Mouse (Mus musculus) heart, embryonic 16.5 days (tissue): ENCODE measurements around the gene Top3b. TPM values are rescaled to one million over a fixed set of nuclear protein-coding genes. Genes with fewer than 3 reads are reported as not detected.
"Not testable (repeated sequence)": the region's sequence is repeated elsewhere in the genome, so short reads cannot be mapped to it uniquely, and the experiment has no call there.

Experiments
- ATAC-seq: fragments of 200-750 bp; cut with Nextera tagmentation; replicated peaks from 2 replicates; pipeline ENCODE4 v1.8.0; 2017; ENCODE audit warnings: moderate number of reproducible peaks; ENCODE audit not compliant: insufficient read depth, low FRiP score; ENCODE audit errors: extremely low read depth
- H3K27ac ChIP-seq: fragments of 300-500 bp; sonication (generic); 2 replicates; pipeline ENCODE4 v1.5.1; 2014; ENCODE audit warnings: mild to moderate bottlenecking, low read length, control low read depth, moderate library complexity
- H3K27me3 ChIP-seq: fragments of 300-500 bp; sonication (generic); 2 replicates; pipeline ENCODE4 v1.6.1; 2014; ENCODE audit warnings: low read length, mixed read lengths; ENCODE audit not compliant: control insufficient read depth, insufficient read depth
- H3K36me3 ChIP-seq: fragments of 300-500 bp; sonication (generic); 2 replicates; pipeline ENCODE4 v1.6.1; 2014; ENCODE audit not compliant: control insufficient read depth, insufficient read depth
- H3K4me1 ChIP-seq: fragments of 300-500 bp; sonication (generic); 2 replicates; pipeline ENCODE4 v1.6.1; 2014; ENCODE audit warnings: low read length, mixed read lengths; ENCODE audit not compliant: control insufficient read depth, insufficient read depth
- H3K4me2 ChIP-seq: fragments of 300-500 bp; sonication (generic); 2 replicates; pipeline ENCODE4 v1.6.1; 2014; ENCODE audit warnings: low read depth, mild to moderate bottlenecking, control low read depth, low read length
- H3K4me3 ChIP-seq: fragments of 300-500 bp; sonication (generic); 2 replicates; pipeline ENCODE4 v1.5.1; 2014; ENCODE audit warnings: mild to moderate bottlenecking, control low read depth, low read length
- H3K9ac ChIP-seq: fragments of 300-500 bp; sonication (generic); 2 replicates; pipeline ENCODE4 v1.6.1; 2014; ENCODE audit warnings: low read length, control low read depth
- H3K9me3 ChIP-seq: fragments of 300-500 bp; sonication (generic); replicated peaks from 2 replicates; pipeline ENCODE4 v1.6.1; 2016; ENCODE audit warnings: low read length; ENCODE audit not compliant: control insufficient read depth
- WGBS: fragments of 180-500 bp; shearing (Covaris S2); extraction: QIAGEN DNeasy Blood & Tissue Kit; methylation state at CpG from one replicate; pipeline ENCODE4 v1.1.7; 2014; 5-methylcytosine and 5-hydroxymethylcytosine counted together
- polyA plus RNA-seq: library from polyadenylated mRNA; unstranded; fragments of >200 nt; fragmentation: Nextera tagmentation; extraction: Ambion mirVana; gene quantifications from 2 replicates; pipeline ENCODE4 v1.2.1, GENCODE M21; 2015

Top3b gene
- polyA plus RNA-seq, 1 experiment from 2014 or later = 45.1 TPM

DNA sequence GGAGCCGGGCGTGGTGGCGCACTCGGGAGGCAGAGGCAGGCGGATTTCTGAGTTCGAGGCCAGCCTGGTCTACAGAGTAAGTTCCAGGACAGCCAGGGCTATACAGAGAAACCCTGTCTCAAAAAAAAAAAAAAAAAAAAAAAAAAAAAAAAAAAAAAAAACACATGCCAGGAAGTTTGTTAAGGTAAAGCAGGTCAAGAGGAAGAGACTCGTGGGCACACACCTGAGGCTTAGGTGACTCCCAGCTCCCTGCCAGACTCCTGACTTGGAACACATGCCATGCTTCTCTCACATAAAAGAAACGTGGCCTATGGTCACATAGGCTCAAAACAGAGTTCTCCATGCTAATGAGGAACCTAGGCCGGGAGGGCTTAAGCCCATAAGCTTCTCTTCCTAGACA is 14.5 kb upstream of the Top3b start:
- not testable (repeated sequence) for H3K9ac ChIP-seq, H3K27ac ChIP-seq, H3K4me2 ChIP-seq, ATAC-seq, H3K9me3 ChIP-seq, H3K4me1 ChIP-seq, H3K4me3 ChIP-seq, H3K27me3 ChIP-seq, H3K36me3 ChIP-seq
- WGBS = 83% methylated on average over 9 of the region's 9 CpGs

DNA sequence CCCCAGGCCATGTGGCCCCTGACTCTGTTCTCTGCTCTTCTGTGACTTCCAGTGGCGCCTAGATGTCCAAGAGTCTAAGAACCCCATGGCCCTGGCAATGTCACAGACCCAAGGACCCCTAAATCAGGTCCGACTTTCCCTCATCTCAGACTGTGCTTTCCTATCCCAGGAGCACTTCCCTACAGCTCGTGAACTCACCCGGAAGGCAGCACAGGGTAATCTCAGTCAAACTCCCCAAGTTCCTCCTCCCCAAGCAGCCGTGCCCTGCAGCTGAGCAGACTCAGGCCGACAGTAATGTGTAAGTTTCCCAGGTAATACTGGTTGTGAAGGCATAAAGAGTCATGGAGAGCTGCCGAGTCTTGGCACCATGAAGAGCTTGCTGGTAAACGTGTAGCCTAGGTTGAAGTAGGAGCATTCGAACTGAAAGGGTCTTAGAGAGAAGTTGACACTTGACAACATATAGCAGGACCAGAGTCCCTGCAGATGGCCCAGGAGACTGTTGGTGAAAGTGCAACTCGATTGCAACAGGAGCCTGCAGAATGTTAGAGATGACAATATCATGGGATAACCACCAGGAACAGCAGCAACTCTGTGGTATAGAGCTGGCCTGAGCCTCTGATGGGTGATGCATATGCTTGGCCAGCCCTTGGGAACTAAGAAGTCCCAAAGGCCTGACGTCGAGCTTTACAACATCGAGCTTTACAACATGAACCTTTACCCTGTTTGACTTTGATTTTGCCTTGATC is 13.6 kb upstream of the Top3b start:
- no peaks in the 10 kb centered on the region for H3K4me1 ChIP-seq
- no peak overlapping the region for H3K4me3 ChIP-seq
- no peak overlapping the region for H3K27ac ChIP-seq
- ATAC-seq = no peak
- 66% methylated on average over 13 of the region's 13 CpGs for WGBS
- no peaks in the 10 kb centered on the region for H3K27me3 ChIP-seq
- H3K4me2 ChIP-seq = no peak overlapping the region
- H3K9ac ChIP-seq = no peak overlapping the region
- H3K9me3 ChIP-seq = no peaks in the 10 kb centered on the region
- H3K36me3 ChIP-seq = no peaks in the 10 kb centered on the region

DNA sequence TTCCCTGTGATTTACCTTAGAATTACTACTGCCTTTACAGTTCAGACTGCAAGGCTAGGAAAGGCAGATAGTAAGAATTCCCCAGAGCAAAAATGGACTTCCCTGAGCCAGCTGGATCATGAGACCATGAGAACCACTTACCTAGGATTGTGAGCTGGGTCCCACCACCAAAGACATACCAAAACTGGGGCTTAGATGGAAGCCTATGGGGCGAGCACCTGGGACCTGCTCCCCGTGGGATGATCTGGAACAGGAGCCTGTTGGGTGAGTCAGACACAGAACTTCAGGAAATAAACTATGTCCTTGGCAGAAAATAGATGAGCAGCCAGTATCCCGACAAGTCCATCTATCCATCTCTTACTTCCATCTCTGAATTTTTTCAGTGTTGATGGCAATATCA is 8.2 kb upstream of the Top3b start:
- ATAC-seq = no peak
- no peaks in the 10 kb centered on the region for H3K27me3 ChIP-seq

DNA sequence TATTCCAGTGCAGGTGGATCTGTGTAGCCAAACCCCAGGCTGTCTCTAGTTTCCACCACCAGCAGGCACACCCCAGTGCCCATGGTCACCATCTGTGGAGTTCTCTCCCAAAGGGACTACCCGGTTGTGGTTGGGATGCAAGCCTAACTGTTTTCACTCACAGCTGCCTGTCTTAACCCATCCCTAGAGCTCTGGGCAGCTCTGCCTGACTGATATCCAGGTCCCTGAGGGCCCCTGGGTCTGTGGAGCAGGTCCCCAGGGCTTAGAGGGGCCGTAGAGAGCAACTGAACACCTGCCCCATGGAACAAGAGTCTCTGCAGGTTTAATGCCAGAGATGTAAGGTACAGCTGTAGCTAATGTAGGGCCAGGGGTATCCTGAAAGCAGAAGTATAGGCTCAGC is 6.6 kb upstream of the Top3b start, which contains the start of gene Igll1:
Gene Igll1 (minus strand): TSS at position 8 of the 400 bp plus-strand sequence.
- no peak within 1 kb of the TSS for H3K4me2 ChIP-seq
- H3K9ac ChIP-seq = no peak within 1 kb of the TSS
- no peaks in the 10 kb centered on the region for H3K36me3 ChIP-seq
- 64% methylated on average over 2 of the region's 2 CpGs for WGBS
- ATAC-seq = no peak
- H3K9me3 ChIP-seq = no peaks in the 10 kb centered on the region
- no peaks in the 10 kb centered on the region for H3K27me3 ChIP-seq
- no peak within 1 kb of the TSS for H3K27ac ChIP-seq
- no peak within 1 kb of the TSS for H3K4me3 ChIP-seq
- H3K4me1 ChIP-seq = no peaks in the 10 kb centered on the region

More for the DNA sequence above, 8.2 kb upstream of the Top3b start:
- Histone ChIP-seq H3K9me3 (no peaks in the 10 kb centered on the region), H3K9ac (no peak overlapping the region), H3K4me3 (no peak overlapping the region), H3K36me3 (no peaks in the 10 kb centered on the region), H3K4me1 (no peaks in the 10 kb centered on the region), H3K4me2 (no peak overlapping the region), H3K27ac (no peak overlapping the region)
- 67% methylated on average over 3 of the region's 3 CpGs for WGBS

DNA sequence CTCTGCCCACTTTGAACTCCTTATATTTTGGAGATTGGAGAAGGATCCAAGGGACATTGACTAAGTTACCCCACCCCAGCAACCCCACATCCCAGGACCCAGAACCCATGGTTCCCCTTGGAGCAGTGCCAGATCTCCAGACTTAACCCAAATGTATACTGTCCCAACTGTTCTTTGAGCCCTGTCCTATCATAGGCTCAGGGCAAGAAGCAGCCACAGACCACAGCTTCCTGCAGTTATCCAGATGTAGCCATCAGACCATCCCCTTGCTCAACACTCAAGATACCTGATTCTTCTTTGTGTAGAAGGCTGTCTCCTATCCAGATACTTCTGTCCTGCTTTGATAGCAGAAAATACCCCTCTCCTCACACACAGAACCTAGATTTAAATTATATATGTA is 5.3 kb upstream of the Top3b start:
- Histone ChIP-seq H3K9ac (no peak overlapping the region), H3K4me3 (no peak overlapping the region), H3K36me3 (no peaks in the 10 kb centered on the region), H3K4me2 (no peak overlapping the region), H3K9me3 (no peaks in the 10 kb centered on the region), H3K4me1 (no peaks in the 10 kb centered on the region), H3K27me3 (no peaks in the 10 kb centered on the region), H3K27ac (no peak overlapping the region)
- no peak for ATAC-seq

DNA sequence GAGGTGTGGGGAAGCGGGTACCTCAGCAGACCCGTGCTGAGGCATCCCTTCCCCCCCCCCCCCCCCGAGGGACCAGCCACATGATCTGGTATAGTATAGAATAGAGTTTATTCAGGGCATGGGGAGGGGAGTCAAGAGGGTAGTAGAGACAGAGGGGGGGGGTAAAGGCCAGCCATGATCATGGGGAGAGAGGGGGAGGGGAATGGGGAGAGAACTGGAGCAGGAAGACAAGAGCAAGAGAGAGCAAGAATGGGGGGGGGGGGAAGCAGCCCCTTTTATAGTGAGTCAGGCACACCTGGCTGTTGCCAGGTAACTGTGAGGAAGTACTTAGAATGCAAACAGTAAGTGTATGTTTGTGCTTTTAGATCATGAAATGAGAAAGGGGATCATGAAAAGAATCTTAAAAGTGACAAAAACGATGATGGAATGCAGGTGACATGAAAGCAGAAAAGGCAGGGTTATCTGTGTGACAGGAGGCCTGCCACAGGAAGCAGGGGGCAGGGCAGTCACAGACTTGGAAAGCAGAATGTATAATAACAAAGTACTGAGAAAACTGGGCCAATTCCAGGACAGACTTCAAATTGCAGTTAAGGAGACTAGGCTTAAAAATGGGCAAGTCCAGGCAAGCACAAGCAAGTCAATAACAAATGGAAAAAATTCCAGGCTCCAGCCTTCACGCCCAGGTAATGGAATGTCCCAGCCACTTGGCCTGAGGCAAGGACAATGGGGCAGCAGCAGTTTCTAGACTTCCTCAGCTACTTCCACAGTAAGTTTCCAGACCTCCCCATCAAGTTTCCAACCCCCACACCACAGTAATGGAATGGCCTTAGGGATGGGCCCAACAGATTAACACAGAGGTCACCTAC is 4.6 kb upstream of the Top3b start:
- Histone ChIP-seq H3K27ac (0 out of 2 replicates have a peak overlapping the region, but pooled peaks have one; percentile 26), H3K9ac (no peak overlapping the region)

DNA sequence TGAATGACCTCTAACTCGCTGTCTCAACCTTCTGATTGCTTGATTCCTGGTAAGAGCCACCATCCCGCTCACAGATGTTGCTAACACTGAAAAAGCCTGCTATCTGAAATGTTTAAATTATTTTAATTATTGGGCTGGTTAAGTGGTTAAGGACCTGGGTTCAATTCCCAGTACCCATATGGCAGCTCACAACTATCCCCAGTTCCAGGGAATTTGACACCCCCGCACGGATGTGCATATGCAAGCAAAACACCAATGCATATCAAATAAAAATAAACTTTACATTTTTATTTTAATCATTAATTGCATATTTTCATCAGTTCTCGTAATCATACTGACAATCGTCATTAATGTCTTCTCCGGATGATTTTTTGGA is 307 bp upstream of the Top3b start:
- WGBS = 38% methylated on average over 7 of the region's 7 CpGs
- Histone ChIP-seq H3K36me3 (peaks cover 3% of the 10 kb centered on the region), H3K27me3 (no peaks in the 10 kb centered on the region), H3K4me3 (peak overlapping the region; percentile 90), H3K9me3 (no peaks in the 10 kb centered on the region), H3K9ac (peak overlapping the region; percentile 96), H3K27ac (peak overlapping the region; percentile 97), H3K4me1 (peaks cover 10% of the 10 kb centered on the region), H3K4me2 (peak overlapping the region; percentile 85)
- 0 out of 2 replicates have a peak, but pooled peaks have one; percentile 5 for ATAC-seq

More for the DNA sequence above, 4.6 kb upstream of the Top3b start:
- no peaks in the 10 kb centered on the region for H3K36me3 ChIP-seq
- no peak overlapping the region for H3K4me2 ChIP-seq
- 48% methylated on average over 4 of the region's 5 CpGs for WGBS
- H3K4me1 ChIP-seq = no peaks in the 10 kb centered on the region
- no peaks in the 10 kb centered on the region for H3K27me3 ChIP-seq
- H3K4me3 ChIP-seq = no peak overlapping the region
- ATAC-seq = no peak
- H3K9me3 ChIP-seq = no peaks in the 10 kb centered on the region

DNA sequence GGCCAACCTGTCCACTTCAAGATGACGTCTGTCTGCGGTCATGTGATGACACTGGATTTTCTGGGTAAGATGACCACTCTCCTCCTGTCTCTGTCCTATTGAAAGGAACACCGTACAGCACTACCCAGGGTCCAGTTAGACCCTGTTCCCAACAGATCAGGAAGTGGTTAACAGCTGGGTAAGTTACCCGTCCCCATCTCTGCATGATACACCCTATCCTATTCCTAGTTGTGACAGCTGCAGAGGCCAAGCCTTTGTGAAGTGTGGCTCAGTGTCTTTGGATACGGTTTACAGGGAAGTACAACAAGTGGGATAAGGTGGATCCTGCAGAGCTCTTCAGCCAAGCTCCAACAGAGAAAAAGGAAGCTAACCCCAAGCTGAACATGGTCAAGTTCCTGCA is 8.5 kb downstream of the Top3b start:
- 88% methylated on average over 5 of the region's 5 CpGs for WGBS

DNA sequence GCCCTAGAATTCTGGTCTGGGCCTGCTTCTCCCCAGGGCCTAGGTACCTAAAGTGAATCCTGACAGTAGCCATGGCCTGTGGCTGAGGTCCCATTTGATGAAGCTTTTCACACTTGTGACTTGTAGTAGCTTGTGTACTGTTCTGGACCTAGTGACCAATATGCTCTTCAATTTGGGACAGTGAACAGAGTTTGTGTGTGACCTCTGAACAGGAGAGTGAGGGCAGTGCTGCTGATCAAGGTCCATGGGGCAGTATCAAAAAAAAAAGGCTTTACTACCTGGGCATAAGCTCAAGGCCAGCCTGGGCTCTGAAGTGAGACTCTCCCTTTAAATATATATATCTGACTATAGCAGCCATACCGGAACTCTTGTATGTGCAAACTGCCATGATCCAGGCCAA is 17.8 kb downstream of the Top3b start:
- Histone ChIP-seq H3K27me3 (no peaks in the 10 kb centered on the region), H3K9ac (no peak overlapping the region), H3K4me3 (no peak overlapping the region), H3K27ac (no peak overlapping the region), H3K4me2 (no peak overlapping the region), H3K4me1 (no peaks in the 10 kb centered on the region), H3K9me3 (no peaks in the 10 kb centered on the region), H3K36me3 (peaks cover 87% of the 10 kb centered on the region)
- WGBS = 91% methylated on average over 1 of the region's 1 CpGs
- no peak for ATAC-seq

More for the DNA sequence above, 8.5 kb downstream of the Top3b start:
- Histone ChIP-seq H3K27ac (no peak overlapping the region), H3K4me2 (no peak overlapping the region), H3K9me3 (peaks cover 3% of the 10 kb centered on the region; the same call in 1 of the 2 replicates), H3K4me1 (no peaks in the 10 kb centered on the region), H3K36me3 (peaks cover 61% of the 10 kb centered on the region), H3K27me3 (no peaks in the 10 kb centered on the region), H3K4me3 (no peak overlapping the region), H3K9ac (no peak overlapping the region)
- no peak for ATAC-seq
